Mouse (Mus musculus) kidney, postnatal 14 days (tissue): ENCODE measurements at regions not wholly inside any gene's neighbourhood (a gene's known extent, or its start where the extent isn't known, plus 50 kb on each side); places are given as distances from the start of the nearest gene placed in this dataset.
A peak's percentile ranks its signal among the peaks of the same experiment; 100 is the strongest.

ENCODE experiments used
- DNase-seq: peaks from one replicate; pipeline ENCODE4 v3.0.0; 2022; ENCODE audit warnings: mixed read lengths

- DNase-seq, result no peak
Observed at GRCm38 (mm10) chr9:113601451-113601850, 106.6 kb downstream of the Pdcd6ip start.

- DNase-seq, result peak; percentile 3
Observed at GRCm38 (mm10) chr9:113587260-113587659, 120.8 kb downstream of the Pdcd6ip start.

DNA sequence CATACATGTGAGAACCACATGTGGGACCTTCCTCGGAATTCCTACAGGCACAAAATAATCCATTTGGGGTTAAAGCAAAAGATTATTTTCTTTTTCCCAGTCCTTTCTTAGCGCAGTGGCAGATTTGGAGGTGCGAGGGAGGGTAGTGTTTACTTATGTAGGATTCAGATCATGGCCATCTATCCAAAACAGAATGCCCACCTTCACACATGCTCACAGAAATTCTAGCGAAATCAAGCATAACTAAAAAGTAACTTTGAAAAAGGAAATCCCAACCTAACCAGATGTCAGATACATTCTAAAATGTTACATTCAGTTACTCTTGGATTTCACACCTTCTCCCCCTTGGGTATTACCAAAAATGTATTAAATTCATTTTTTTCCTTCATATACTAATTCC, 121.6 kb downstream of the Pdcd6ip start:
- DNase-seq, result no peak

DNA sequence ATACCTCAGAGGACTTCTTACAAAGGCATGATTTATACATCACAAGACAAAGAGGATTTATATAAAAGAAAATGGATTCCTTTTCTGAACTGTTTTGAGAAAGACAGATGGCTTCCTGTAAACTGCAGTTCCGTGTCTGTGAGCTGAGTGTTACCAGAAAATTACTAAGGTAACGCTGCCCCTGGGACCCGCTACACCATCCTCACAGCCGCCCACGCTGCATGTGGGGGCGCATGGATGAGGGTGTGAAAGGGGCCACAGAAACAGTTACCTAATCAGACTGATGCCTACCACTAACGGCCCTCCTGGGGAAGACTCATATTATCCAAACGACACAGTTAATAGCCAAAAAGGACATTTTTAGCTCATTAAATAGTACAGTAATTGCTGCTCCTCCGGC, 129.8 kb downstream of the Pdcd6ip start:
- no peak for DNase-seq

DNA sequence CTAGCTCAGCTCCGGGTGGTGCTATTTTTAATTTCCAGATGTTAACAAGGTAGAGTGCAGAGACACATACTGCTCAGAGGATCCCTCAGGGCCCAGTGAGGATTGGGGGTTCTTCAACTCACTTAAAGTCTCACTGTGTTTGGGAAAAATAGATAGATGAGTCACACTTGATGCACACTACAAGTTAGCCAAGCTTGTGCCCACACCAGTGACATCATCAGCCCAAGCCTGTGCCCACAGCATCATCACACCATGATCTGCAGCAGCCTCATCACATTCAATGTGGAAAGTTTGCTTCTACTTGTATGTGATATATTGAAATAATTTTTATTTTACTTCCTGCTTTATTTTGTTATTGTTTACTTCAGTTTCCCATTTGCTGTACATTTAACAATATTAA, 139.2 kb downstream of the Pdcd6ip start:
- DNase-seq, result no peak

- no peak for DNase-seq
Observed at GRCm38 (mm10) chr9:113567705-113568104, 140.4 kb downstream of the Pdcd6ip start.

DNA sequence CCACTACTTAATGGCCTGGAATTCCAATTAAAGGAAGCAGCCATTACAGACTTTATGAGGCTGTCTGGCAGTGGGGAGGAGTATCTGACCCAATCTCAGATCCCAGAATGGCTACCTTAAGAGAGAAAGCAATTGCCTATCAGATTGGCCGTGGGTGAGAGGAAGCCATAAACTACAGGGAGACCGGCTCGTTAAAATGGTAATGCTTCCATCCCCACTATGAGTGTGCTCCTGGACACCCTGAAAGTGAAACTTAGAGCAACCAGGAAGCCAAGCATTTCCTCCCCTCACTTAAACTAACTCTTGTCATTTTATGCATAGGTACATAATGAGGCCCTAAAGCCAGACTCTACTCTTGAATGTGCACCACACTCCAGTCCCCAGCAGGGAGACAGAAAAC, 141.4 kb downstream of the Pdcd6ip start:
- DNase-seq, result no peak

DNA sequence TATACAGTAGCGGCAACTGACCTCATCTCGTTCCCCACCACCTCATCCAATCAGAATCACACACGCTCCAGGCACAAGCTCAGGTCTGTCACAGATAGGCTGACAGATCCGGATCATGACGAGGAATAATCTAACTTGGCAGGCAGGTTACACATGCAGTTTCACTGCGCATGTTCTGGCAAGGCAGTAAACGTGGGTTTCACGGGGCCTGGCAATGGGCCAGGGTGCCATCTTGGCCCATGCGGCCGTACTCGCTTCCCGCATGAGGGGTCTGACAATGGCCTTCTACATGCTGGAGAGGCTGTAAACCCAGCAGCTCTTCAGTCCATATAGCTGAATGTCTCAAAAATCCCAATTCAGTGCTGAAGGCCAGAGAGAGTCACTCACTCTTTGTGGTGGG, 154.1 kb downstream of the Pdcd6ip start:
- DNase-seq, result no peak

GRCm38 (mm10) chr9:113547458-113547857, 160.6 kb downstream of the Pdcd6ip start:
- no peak for DNase-seq

- DNase-seq, result peak; percentile 37
Observed at GRCm38 (mm10) chr9:113528586-113528985, 179.5 kb downstream of the Pdcd6ip start.

DNA sequence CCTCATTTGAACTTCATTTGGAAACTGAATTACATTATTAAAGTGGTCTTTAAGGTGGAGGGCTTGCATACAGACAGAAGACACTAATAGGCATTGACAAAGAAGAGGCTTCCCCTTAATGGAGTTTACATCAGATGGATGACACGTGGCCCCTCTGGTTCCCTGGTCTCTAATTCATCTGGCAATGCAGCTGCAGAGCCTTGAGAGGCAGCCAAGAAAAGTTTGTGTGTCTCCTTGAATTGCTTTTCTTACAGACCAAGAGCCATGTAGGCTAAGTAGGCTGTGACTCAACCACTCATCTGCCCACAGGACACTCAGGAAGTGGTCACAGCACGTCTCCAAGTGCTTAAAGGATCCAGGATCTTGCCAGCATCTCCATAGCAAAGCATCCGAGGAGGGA, 183.8 kb downstream of the Pdcd6ip start:
- DNase-seq, result no peak

- DNase-seq, result no peak
Observed at GRCm38 (mm10) chr9:113523173-113523572, 184.9 kb downstream of the Pdcd6ip start.

- no peak for DNase-seq
Observed at GRCm38 (mm10) chr9:113519727-113520126, 188.3 kb downstream of the Pdcd6ip start.

- DNase-seq, result no peak
Observed at GRCm38 (mm10) chr9:113518482-113518881, 189.6 kb downstream of the Pdcd6ip start.

- no peak for DNase-seq
Observed at GRCm38 (mm10) chr9:113517756-113518155, 190.3 kb downstream of the Pdcd6ip start.

GRCm38 (mm10) chr9:113515703-113516020, 192.4 kb downstream of the Pdcd6ip start:
- no peak for DNase-seq

- DNase-seq, result peak; percentile 6
Observed at GRCm38 (mm10) chr9:113514846-113515702, 193.0 kb downstream of the Pdcd6ip start.

DNA sequence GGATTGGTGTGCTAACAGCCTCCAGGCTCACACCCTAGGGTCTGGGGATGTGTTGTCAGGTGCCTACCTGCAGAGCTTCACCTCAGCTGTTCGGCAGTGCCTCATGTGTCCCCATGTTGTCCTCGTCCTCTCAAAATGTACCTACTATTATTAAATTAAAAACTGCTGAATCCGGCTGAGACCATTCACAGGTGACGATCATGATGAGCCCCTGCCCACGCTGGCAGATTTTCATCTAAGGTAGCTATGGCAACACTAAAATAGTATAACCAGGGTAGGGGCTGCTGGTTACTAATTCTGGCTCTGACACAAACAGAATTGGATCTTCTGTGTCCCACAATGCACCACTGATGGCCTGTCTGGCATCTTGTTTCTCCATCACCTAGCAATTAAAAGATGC, 196.8 kb downstream of the Pdcd6ip start:
- no peak for DNase-seq

DNA sequence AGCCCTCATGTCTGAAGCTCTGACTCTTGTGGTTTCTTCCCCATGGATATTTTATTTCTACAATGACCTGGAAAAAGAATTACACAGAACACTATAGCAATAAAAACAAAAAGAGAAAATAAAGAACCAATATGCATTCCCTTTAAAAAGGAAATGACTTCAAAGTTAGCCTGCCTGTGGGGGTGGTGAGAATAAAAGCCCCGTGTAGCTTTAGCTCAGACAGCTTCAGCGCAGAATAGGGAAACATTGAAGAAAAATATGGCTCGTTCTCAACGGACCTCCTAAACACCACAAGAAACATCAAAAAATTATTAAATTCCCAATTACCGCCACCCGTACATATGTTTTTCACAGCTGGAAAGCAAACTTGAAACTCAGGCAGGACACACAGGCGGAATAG, 198.7 kb downstream of the Pdcd6ip start:
- no peak for DNase-seq

DNA sequence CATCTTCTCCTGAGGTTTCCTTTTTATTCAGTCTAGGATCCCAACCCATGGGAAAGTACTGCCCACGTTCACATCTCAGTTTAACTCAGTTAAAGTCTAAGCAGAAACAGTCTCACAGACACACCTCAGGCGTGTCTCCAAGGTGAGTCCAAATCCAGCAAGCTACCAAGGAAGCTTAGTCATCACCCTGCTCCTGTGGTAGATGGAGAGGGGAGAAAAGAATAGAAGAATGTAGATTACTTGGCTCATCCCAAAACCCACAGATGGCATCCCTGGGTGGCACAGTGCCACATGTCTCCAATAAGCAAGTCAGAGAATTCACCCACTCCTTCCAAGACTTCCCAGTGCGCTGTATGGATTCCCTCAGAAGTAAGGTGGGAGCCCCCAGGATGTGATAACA, 199.2 kb downstream of the Pdcd6ip start:
- DNase-seq, result no peak

DNA sequence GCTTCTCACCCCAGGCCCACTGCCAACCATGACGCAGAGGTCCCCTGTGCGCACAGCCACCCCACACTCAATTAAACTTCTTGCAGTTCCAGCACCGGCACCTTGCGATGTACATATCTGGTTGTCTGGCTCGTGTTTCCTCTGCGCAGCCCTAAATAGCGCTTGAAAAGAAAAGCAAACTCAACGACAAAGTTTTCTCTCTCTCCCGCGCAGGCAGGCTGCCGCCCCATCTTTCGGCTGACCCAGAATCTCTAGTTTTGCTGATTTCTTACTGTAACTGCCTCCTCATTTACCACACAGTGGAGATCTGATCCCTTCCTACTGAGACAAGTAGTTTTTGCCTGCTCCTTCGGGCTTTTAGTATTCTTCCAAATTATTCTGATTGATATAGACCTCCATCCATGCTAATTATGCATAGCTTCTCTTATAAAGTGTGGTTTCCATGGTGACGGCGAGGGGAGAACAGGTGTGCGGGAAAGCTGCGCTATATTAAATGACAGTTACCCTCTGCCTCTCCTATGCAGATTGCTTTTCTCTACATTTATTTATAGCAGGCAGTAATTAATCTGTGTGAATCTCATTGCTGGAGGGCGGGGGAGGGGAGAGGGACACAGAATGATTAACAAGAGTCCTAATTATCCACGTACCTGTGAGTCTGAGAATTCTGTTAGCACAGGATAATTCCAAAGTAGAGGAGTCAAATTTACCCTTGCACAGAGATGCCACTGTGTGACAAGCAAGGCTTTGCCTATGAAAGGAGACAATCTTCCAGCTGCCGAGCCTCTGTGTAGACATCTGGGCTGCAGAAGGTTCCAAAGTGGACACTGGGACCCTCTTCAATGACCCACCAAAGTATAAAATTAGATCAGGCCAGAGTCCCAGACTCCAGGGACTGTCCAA, 200.2 kb downstream of the Pdcd6ip start:
- DNase-seq, result no peak

DNA sequence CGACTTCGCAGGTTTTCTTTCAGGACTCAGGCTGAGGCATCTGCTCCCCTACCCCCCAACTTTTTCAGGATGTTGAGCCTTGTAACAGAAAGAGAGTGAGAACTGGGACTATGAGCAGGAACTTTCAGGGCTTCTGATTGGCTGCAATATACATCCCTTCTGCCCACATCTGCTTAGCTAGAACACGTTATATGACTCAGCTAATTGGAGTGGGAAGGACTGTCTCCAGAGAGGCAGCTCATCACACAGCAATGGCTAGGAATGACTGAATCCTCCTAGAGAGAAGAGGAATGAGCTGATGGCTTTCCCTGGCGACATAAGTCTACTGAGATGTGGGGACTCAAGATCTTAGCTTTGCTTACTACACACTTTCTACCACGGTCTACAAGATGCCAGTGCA, 208.8 kb downstream of the Pdcd6ip start:
- no peak for DNase-seq

DNA sequence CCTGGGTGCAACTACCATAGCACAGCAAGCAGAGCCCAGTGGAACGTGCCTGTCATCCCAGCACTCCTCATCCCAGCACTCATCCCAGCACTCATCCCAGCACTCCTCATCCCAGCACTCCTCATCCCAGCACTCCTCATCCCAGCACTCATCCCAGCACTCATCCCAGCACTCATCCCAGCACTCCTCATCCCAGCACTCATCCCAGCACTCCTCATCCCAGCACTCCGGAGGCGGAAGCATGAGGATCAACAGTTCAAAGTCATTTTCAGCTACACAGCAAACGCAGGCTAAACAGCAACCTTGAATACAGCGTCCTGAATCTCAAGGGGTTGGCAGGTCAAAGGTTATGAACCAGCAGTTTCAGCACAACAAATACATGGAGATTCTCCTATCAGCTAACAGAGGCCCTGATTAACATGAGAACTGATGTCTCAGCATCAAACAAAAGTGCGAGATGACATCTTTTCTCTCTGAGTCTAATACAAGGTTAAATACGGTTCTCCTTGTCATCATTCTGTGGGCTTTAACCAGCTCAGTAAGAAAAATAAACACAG, 211.8 kb downstream of the Pdcd6ip start:
- DNase-seq, result no peak

GRCm38 (mm10) chr9:113488651-113489050, 219.4 kb downstream of the Pdcd6ip start:
- DNase-seq, result no peak
